Mouse (Mus musculus): Measurements from ENCODE around the gene Tbkbp1.

Tbkbp1 gene

DNA sequence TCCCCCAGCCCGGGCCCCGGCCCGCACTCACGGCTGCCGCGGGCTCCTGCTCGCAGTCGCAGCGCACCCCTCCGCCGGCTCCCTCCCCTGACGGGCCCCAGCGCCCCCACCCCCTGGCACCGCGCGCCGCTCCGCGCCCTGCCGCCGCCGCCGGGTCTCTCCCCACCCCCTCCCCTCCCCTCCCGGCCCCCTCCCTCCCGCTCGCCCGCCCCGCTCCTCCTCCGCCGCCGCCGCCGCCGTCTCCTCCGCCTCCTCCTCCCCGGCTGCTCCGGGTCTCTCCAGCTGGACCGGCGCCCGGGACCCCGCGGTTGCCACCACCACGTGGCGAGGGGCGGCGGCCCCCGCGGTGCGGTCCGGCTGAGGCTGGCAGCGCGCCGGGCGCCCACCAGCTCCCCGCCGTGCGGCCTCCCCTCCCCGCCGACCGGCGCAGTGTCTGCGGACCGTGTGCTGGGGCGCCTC is at the start of gene Tbkbp1:
TSS of gene Tbkbp1 (minus strand) at position 153 of the 459 bp plus-strand sequence.
- no peak for DNase-seq (ENCODE audit: low read depth)

DNA sequence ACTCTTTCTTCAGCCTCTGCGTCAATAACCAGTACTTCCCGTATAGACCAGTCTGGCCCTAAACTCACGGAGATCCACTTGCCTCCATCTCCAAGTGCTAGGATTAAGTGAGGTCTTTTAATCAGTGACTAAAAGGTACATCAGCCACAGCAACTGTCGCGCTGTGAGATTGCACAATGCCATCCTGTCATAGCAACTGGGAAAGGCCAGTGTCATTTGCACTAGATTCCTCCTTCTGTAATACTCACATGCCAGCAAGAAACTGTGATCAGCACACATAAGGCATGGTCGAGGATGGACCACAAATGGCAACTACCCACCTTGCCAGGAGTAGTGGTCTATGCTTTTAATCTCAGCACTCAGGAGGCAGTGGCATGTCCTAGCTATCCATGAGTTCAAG is 48.2 kb upstream of the Tbkbp1 start:
- DNase-seq (ENCODE audit: low read depth) = peak; percentile 65

- DNase-seq (ENCODE audit: low read depth) = peak; percentile 64
Measured at GRCm38 (mm10) chr11:97198601-97199000, 47.3 kb upstream of the Tbkbp1 start.

GRCm38 (mm10) chr11:97197021-97197420 is 45.7 kb upstream of the Tbkbp1 start:
- DNase-seq (ENCODE audit: low read depth) = no peak

- no peak for DNase-seq (ENCODE audit: low read depth)
Measured at GRCm38 (mm10) chr11:97196541-97196940, 45.2 kb upstream of the Tbkbp1 start.

- DNase-seq (ENCODE audit: low read depth) = peak; percentile 49
Measured at GRCm38 (mm10) chr11:97192621-97192951, 41.3 kb upstream of the Tbkbp1 start.

- no peak for DNase-seq (ENCODE audit: low read depth)
Measured at GRCm38 (mm10) chr11:97191915-97192620, 40.8 kb upstream of the Tbkbp1 start.

GRCm38 (mm10) chr11:97190992-97191391 is 39.7 kb upstream of the Tbkbp1 start:
- DNase-seq (ENCODE audit: low read depth) = peak; percentile 47

DNA sequence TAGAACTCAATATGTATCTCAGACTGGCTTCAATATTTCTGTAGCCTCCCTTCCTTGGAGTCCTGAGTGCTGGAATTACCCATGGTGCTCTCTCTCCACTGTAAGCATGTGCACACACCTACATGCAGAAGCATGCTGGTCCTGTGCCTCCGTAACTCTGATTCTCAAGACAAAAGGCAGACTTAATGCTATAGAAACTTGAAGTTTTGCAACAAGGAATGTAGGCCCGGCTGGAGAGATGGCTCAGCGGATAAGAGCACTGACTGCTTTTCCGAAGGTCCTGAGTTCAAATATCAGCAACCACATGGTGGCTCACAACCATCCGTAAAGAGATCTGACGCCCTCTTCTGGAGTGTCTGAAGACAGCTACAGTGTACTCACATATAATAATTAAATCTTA is 38.4 kb upstream of the Tbkbp1 start:
- peak; percentile 48 for DNase-seq (ENCODE audit: low read depth)

GRCm38 (mm10) chr11:97189231-97189630 is 37.9 kb upstream of the Tbkbp1 start:
- peak; percentile 39 for DNase-seq (ENCODE audit: low read depth)

DNA sequence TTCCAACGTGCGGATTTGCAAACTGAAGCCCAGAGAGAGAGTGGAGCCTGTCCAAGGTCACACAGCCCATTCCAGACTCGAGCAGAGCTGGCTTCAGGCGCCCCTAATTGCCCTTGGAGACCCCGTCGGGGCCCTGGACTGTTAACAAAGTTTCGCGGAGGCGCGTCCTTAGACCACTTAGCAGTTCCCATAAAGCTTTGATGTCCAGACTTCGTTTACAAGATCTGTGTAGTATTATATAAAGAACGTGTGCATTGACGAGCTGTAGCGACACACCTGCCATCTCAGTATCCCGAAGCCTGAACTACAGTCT is 37.3 kb upstream of the Tbkbp1 start:
- DNase-seq (ENCODE audit: low read depth) = no peak

- peak; percentile 99 for DNase-seq (ENCODE audit: low read depth)
Measured at GRCm38 (mm10) chr11:97187764-97188642, 36.7 kb upstream of the Tbkbp1 start, which contains the start of gene Kpnb1. TSS of gene Kpnb1 (minus strand) at chr11:97187881.

- peak; percentile 98 for DNase-seq (ENCODE audit: low read depth)
Measured at GRCm38 (mm10) chr11:97186947-97187763, 35.9 kb upstream of the Tbkbp1 start.

DNA sequence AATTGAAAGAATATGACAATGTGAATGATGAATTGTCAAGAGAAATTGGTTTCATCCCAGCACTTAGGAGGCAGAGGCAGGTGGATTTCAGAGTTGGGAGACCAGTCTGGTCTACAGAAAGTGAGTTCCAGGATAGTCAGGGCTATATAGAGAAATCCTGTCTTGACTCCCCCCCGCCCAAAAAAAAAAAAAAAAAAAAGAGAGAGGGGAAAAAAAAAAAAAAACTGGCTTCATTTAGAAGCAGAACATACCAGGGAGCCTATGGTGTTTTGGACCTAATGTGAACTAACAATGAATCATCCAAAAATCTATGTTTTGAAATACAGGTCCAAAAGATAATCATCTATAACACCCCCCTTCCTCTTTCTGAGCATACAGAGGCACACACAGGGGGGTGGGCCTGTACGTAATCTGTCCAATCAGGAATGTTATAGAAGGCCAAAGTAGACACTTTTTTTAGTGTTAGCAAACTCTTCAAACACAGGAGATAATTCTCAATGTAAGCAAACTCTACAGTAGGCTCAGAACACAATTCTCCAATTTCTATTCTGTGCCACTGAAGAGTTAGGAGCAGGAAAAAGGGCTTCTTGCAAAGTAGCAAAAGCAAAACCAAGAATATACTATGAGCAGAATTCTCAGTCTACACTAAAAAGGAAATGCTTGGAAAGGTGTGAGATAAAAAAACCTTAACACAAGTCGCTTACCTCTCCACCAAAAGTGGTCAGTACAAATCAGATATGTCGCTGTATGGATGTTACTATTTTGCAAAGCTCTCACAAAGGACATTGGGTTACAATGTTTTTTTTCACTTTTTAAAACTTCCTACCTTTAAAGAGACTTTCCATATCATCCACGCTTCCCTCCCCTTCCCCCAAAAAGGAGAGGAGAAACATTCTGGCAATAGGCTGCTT is 34.7 kb upstream of the Tbkbp1 start:
- peak; percentile 82 for DNase-seq (ENCODE audit: low read depth)

DNA sequence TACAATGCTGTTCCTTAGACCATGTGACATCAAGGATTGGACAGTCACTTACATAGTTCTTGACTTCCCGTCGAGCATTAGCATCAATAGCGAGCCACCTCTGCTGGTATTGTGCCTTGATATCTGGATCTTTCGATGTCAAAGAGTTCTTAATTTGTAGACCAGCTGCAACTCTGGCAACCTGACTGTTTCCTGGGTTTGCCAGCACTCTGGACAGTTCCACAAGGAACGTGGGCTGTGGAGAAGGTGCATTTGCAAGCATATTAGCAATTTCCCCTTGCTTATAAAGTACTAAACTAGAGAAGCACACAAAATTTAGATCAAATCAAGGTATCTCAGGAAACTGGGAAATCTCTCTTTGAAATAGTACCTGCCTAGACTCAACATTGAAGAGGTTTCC is 33.6 kb upstream of the Tbkbp1 start:
- peak; percentile 35 for DNase-seq (ENCODE audit: low read depth)

DNA sequence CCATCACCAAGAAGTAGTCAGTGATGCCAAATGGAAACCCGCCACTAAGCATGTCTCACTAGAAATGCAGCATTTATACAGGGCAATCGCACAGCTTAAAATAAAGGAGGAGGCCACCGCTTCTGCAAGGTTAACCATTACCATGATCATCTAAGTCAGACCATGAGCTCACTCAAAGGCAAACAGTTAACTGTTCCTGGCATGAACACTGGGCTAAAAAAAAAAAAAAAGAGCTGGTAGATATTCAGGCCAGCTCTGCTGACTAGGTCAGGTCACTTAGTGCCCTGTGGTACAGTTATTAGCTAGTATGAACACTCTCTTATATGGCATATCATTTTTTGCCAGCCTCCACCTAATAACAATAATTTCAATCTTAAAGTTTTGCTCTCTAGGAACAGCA is 31.2 kb upstream of the Tbkbp1 start:
- DNase-seq (ENCODE audit: low read depth) = no peak

GRCm38 (mm10) chr11:97181061-97181460 is 29.8 kb upstream of the Tbkbp1 start:
- peak; percentile 23 for DNase-seq (ENCODE audit: low read depth)

GRCm38 (mm10) chr11:97178198-97178597 is 26.9 kb upstream of the Tbkbp1 start:
- DNase-seq (ENCODE audit: low read depth) = no peak

GRCm38 (mm10) chr11:97176851-97177250 is 25.6 kb upstream of the Tbkbp1 start:
- DNase-seq (ENCODE audit: low read depth) = peak; percentile 75

GRCm38 (mm10) chr11:97175499-97175898 is 24.2 kb upstream of the Tbkbp1 start:
- no peak for DNase-seq (ENCODE audit: low read depth)

GRCm38 (mm10) chr11:97160341-97160740 is 9.0 kb upstream of the Tbkbp1 start:
- DNase-seq (ENCODE audit: low read depth) = no peak

Data from 416B (cell line).